In the genomic region with DNA sequence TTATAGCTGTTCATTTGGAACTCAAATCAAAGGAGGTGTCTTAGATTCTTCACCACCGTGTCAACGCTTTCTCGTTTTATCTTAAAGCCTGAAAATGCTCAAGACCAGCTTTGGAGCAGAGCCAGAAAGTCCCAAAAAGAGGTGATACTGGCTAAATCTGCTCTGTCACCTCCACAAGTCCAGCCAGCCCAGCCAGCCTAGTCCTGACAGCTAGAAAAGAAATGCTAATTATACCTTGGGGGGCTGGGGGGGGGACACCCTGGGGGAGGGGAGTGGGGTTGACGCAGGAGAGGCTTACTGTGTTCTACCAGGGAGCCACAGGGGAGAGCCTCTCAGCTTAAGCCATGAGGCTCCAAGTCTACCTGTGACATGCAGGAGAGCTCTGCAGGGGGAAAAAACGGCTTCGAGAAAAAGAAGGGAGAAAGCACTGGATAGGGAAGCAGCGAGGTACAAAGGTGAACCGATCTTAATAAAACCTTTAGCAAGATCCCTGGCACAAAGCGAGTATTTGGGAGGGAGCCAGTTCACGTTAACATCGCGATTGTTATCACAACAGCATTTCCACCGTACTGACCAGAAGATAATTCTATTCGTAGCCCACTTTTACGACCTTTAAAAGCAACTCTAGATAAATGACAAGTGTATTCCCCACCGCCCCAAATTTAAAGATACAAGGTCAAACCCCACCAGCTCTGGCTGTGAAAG, we compare ENCODE assay signal across 8 mouse cellular contexts. TPM values are rescaled to one million over a fixed set of nuclear protein-coding genes. Genes with fewer than 3 reads are reported as not detected.
DNase-seq lines count a peak whose midpoint lies in the region; ATAC-seq and TF ChIP-seq lines count a peak whose summit lies in the region.

No protein-coding gene starts in this region.

- peaks cover 5% of the 10 kb centered on the region; the same call in 1 of the 2 replicates for H3K36me3 ChIP-seq in heart, embryonic 11.5 days (ENCODE audit: control insufficient read depth, insufficient read depth, low read length)
- peaks cover 5 to 10% of the 10 kb centered on the region in 2 experiments; a peak in 3 of 4 replicates for H3K36me3 ChIP-seq in MEL (ENCODE audit: control insufficient read depth in 1 of 2, insufficient read depth in 2 of 2, low read length in 2 of 2)
- H3K36me3 ChIP-seq in intestine, postnatal 0 days (ENCODE audit: control insufficient read depth, insufficient read depth): peaks cover 10% of the 10 kb centered on the region; the same call in 1 of the 2 replicates
- peaks cover 16% of the 10 kb centered on the region for H3K36me3 ChIP-seq in liver, postnatal 0 days (replicated peaks; ENCODE audit: insufficient read depth, low read length)

- intact Hi-C loops in heart, postnatal 14 days (cut with DNase I): loop anchor here (5.0 kb wide), 1 partner anchor 129 kb away; the partner anchor contains the start of gene Rab5if

- no peak for TF ChIP-seq CTCF in MEL (IDR thresholded peaks at IDR 0.05 in 2 of 3, conservative IDR thresholded peaks at IDR 0.05 in 1 of 3; ENCODE audit: control insufficient read depth in 1 of 3, insufficient read depth in 1 of 3, low read depth in 2 of 3, low read length in 3 of 3, poor library complexity in 1 of 3, severe bottlenecking in 1 of 3)
- no peak for TF ChIP-seq CTCF in embryonic fibroblast, embryonic 13.5 days (IDR thresholded peaks at IDR 0.05; ENCODE audit: borderline replicate concordance, insufficient read depth, low read length)
- no peak for TF ChIP-seq CTCF in intestine, postnatal 0 days (IDR thresholded peaks at IDR 0.05; ENCODE audit: low read depth)
- no peak for TF ChIP-seq CTCF in liver, postnatal 0 days (IDR thresholded peaks at IDR 0.05; ENCODE audit: low read depth)

- no peaks in the 10 kb centered on the region for H3K9me3 ChIP-seq in heart, embryonic 11.5 days (replicated peaks; ENCODE audit: control insufficient read depth, low read length)
- no peaks in the 10 kb centered on the region for H3K9me3 ChIP-seq in MEL (replicated peaks; ENCODE audit: insufficient read depth, low read length)
- no peaks in the 10 kb centered on the region for H3K9me3 ChIP-seq in intestine, postnatal 0 days (ENCODE audit: control insufficient read depth)
- H3K9me3 ChIP-seq in liver, postnatal 0 days (ENCODE audit: low read length): no peaks in the 10 kb centered on the region

- no peak for TF ChIP-seq EP300 in MEL (IDR thresholded peaks at IDR 0.05; ENCODE audit: low read depth in 1 of 2, low read length in 2 of 2)
- TF ChIP-seq EP300 in liver, postnatal 0 days (IDR thresholded peaks at IDR 0.05; ENCODE audit: low read depth): no peak

- H3K4me2 ChIP-seq in heart, embryonic 11.5 days: peak overlapping the region; percentile 91
- peak overlapping the region; percentile 81 for H3K4me2 ChIP-seq in intestine, postnatal 0 days (replicated peaks; ENCODE audit: low read depth)
- peak overlapping the region; percentile 92 for H3K4me2 ChIP-seq in liver, postnatal 0 days (ENCODE audit: low read depth, low read length)

- peak overlapping the region; percentile 85 for H3K9ac ChIP-seq in heart, embryonic 11.5 days (ENCODE audit: low read depth, low read length)
- peak overlapping the region; percentile 86 for H3K9ac ChIP-seq in MEL (ENCODE audit: control insufficient read depth, low read depth, low read length, poor library complexity, severe bottlenecking)
- H3K9ac ChIP-seq in intestine, postnatal 0 days (ENCODE audit: low read depth, low read length): peak overlapping the region; percentile 84
- peak overlapping the region; percentile 88 for H3K9ac ChIP-seq in liver, postnatal 0 days (replicated peaks)

- no peaks in the 10 kb centered on the region for H3K27me3 ChIP-seq in heart, embryonic 11.5 days (ENCODE audit: control insufficient read depth, insufficient read depth, low read length)
- H3K27me3 ChIP-seq in MEL (ENCODE audit: control insufficient read depth in 1 of 2, insufficient read depth in 2 of 2, low read length in 2 of 2): no peaks in the 10 kb centered on the region
- H3K27me3 ChIP-seq in intestine, postnatal 0 days (replicated peaks; ENCODE audit: control insufficient read depth, insufficient read depth, low read length): no peaks in the 10 kb centered on the region
- no peaks in the 10 kb centered on the region for H3K27me3 ChIP-seq in liver, postnatal 0 days (ENCODE audit: insufficient read depth, low read length)

- peaks cover 11% of the 10 kb centered on the region for H3K4me1 ChIP-seq in heart, embryonic 11.5 days (ENCODE audit: control insufficient read depth, insufficient read depth, low read length)
- H3K4me1 ChIP-seq in MEL (ENCODE audit: control insufficient read depth in 1 of 2, insufficient read depth in 2 of 2, low read length in 2 of 2): no peaks in the 10 kb centered on the region; a peak in 1 of 4 replicates
- H3K4me1 ChIP-seq in embryonic fibroblast, embryonic 13.5 days (ENCODE audit: control insufficient read depth, insufficient read depth, low read length): no peaks in the 10 kb centered on the region
- no peaks in the 10 kb centered on the region for H3K4me1 ChIP-seq in intestine, postnatal 0 days (replicated peaks; ENCODE audit: control insufficient read depth, insufficient read depth, low read length)
- H3K4me1 ChIP-seq in liver, postnatal 0 days (ENCODE audit: insufficient read depth): peaks cover 3% of the 10 kb centered on the region

- TF ChIP-seq RAD21 in MEL (IDR thresholded peaks at IDR 0.05; ENCODE audit: low read depth, low read length): no peak

- no peak for ATAC-seq in heart, embryonic 11.5 days (replicated peaks; ENCODE audit: insufficient number of reproducible peaks, low FRiP score, low TSS enrichment)
- no peak for ATAC-seq in intestine, postnatal 0 days
- no peak for ATAC-seq in liver, postnatal 0 days

- DNase-seq in heart, postnatal 14 days: no peak
- peak; percentile 64 for DNase-seq in MEL (ENCODE audit: low read depth, low spot score)
- peak; percentile 24 for DNase-seq in liver, postnatal 0 days
- DNase-seq in thymus, postnatal 14 days: peak; percentile 42
- DNase-seq in adrenal gland, postnatal 25 days: no peak

- H3K27ac ChIP-seq in heart, embryonic 11.5 days (ENCODE audit: low read depth, low read length): peak overlapping the region; percentile 18; the same call in 1 of the 2 replicates
- H3K27ac ChIP-seq in MEL (ENCODE audit: control insufficient read depth, low read depth, low read length): no peak overlapping the region
- no peak overlapping the region for H3K27ac ChIP-seq in embryonic fibroblast, embryonic 13.5 days (ENCODE audit: insufficient read depth, low read length)
- no peak overlapping the region for H3K27ac ChIP-seq in intestine, postnatal 0 days (ENCODE audit: low read depth, low read length)
- H3K27ac ChIP-seq in liver, postnatal 0 days (ENCODE audit: low read depth): peak overlapping the region; percentile 70

- peaks cover 11% of the 10 kb centered on the region for H3K79me2 ChIP-seq in MEL (ENCODE audit: control insufficient read depth, insufficient read depth, low read length, poor library complexity)

- peak overlapping the region; percentile 85 for H3K4me3 ChIP-seq in heart, embryonic 11.5 days (ENCODE audit: low read depth, low read length)
- peak overlapping the region; percentile 80 to 82 for H3K4me3 ChIP-seq in MEL (ENCODE audit: control insufficient read depth in 1 of 2, insufficient read depth in 1 of 2, low read depth in 2 of 2, low read length in 2 of 2)
- peak overlapping the region; percentile 73 for H3K4me3 ChIP-seq in embryonic fibroblast, embryonic 13.5 days (ENCODE audit: insufficient read depth, low read length)
- H3K4me3 ChIP-seq in intestine, postnatal 0 days (ENCODE audit: low read depth, low read length): peak overlapping the region; percentile 94
- H3K4me3 ChIP-seq in liver, postnatal 0 days (ENCODE audit: low read depth, low read length): peak overlapping the region; percentile 82

- no peak for TF ChIP-seq POLR2A in MEL (IDR thresholded peaks at IDR 0.05; ENCODE audit: control insufficient read depth in 1 of 2, insufficient read depth in 1 of 2, low read depth in 1 of 2, low read length in 2 of 2, poor library complexity in 1 of 2)
- TF ChIP-seq POLR2A in embryonic fibroblast, embryonic 13.5 days (IDR thresholded peaks at IDR 0.05; ENCODE audit: low read depth, low read length): no peak

- 2% methylated on average over 16 of the region's 16 CpGs for WGBS in heart, embryonic 11.5 days (ENCODE audit: insufficient replicate concordance)
- WGBS in intestine, postnatal 0 days: 7% methylated on average over 16 of the region's 16 CpGs
- 10% methylated on average over 16 of the region's 16 CpGs for WGBS in liver, postnatal 0 days (ENCODE audit: insufficient replicate concordance)

TF ChIP-seq in MEL, 35 proteins besides CTCF, POLR2A, EP300 and RAD21 (continues in another document):
- no peak for TF ChIP-seq ZC3H11A (IDR thresholded peaks at IDR 0.05; ENCODE audit: low read depth, low read length)
- peak; percentile 56; the same call in 1 of the 2 replicates for TF ChIP-seq MXI1 (IDR thresholded peaks at IDR 0.05; ENCODE audit: low read depth, low read length)
- no peak for TF ChIP-seq GABPA (IDR thresholded peaks at IDR 0.05; ENCODE audit: low read depth, low read length)
- TF ChIP-seq ZMIZ1 (IDR thresholded peaks at IDR 0.05; ENCODE audit: low read depth, low read length): no peak
- peak; percentile 32; the same call in 1 of the 2 replicates for TF ChIP-seq ZNF384 (IDR thresholded peaks at IDR 0.05; ENCODE audit: low read depth, low read length)

RNA-seq across cellular contexts. Expression of gene Ndrg3, which starts 1.0 kb away (rescaled TPM):
- 34.4 and 38.1 TPM in 2 replicates for polyA plus RNA-seq in heart, embryonic 11.5 days (2014; fragmentation: Nextera tagmentation; extraction: Ambion mirVana)
- total RNA-seq in heart, postnatal 14 days (2021): 10 to 100 TPM; 23.3 to 24.5 TPM
- total RNA-seq in MEL (2012; rRNA removed): 19.0 and 20.1 TPM in 2 replicates
- polyA plus RNA-seq in MEL (2012; ENCODE audit: insufficient read depth in 1 of 2, insufficient read length in 2 of 2, low read depth in 1 of 2, low replicate concordance in 2 of 2, missing spikeins in 1 of 2): 10 to 100 TPM in 1 of 2 experiments, not detected in 1; 39.6 TPM
- polyA plus RNA-seq in embryonic fibroblast, embryonic 13.5 days (2011; ENCODE audit: insufficient read length, low read depth, missing spikeins): 51.3 and 63.6 TPM in 2 replicates
- polyA plus RNA-seq in intestine, postnatal 0 days (2015; fragmentation: Nextera tagmentation; extraction: Ambion mirVana): 25.1 and 25.3 TPM in 2 replicates
- polyA plus RNA-seq in liver, postnatal 0 days (2015; fragmentation: Nextera tagmentation; extraction: Ambion mirVana): 10.0 and 11.3 TPM in 2 replicates
- total RNA-seq in adrenal gland, postnatal 25 days (2021): 49.6 and 55.3 TPM in 2 replicates

RNA-seq across cellular contexts. Expression of gene Dsn1, which starts 16.1 kb away (rescaled TPM):
- polyA plus RNA-seq in heart, embryonic 11.5 days (2014; fragmentation: Nextera tagmentation; extraction: Ambion mirVana): 38.4 and 48.4 TPM in 2 replicates
- 1 to 10 TPM; 3.9 to 4.1 TPM for total RNA-seq in heart, postnatal 14 days (2021)
- 27.1 and 29.3 TPM in 2 replicates for total RNA-seq in MEL (2012; rRNA removed)
- polyA plus RNA-seq in MEL (2012; ENCODE audit: insufficient read depth in 1 of 2, insufficient read length in 2 of 2, low read depth in 1 of 2, low replicate concordance in 2 of 2, missing spikeins in 1 of 2): 10 to 100 TPM in 1 of 2 experiments, not detected in 1; 33.2 TPM
- 16.9 and 26.0 TPM in 2 replicates for polyA plus RNA-seq in embryonic fibroblast, embryonic 13.5 days (2011; ENCODE audit: insufficient read length, low read depth, missing spikeins)
- 7.7 and 7.9 TPM in 2 replicates for polyA plus RNA-seq in intestine, postnatal 0 days (2015; fragmentation: Nextera tagmentation; extraction: Ambion mirVana)
- polyA plus RNA-seq in liver, postnatal 0 days (2015; fragmentation: Nextera tagmentation; extraction: Ambion mirVana): 12.4 and 14.0 TPM in 2 replicates
- 5.9 and 7.8 TPM in 2 replicates for total RNA-seq in adrenal gland, postnatal 25 days (2021)

Comparison
In these comparisons a context has a peak if more than half of its experiments do, and no peak if none do; other contexts are left out.
1. H3K27ac ChIP-seq: peak in heart, embryonic 11.5 days (single experiment) and liver, postnatal 0 days (single experiment); none in MEL (single experiment), embryonic fibroblast, embryonic 13.5 days (single experiment) and intestine, postnatal 0 days (single experiment).
2. DNase-seq: peak in MEL (single experiment), liver, postnatal 0 days (single experiment) and thymus, postnatal 14 days (single experiment); none in heart, postnatal 14 days (0 of 2) and adrenal gland, postnatal 25 days (single experiment).
3. Peak in every context shown above with its lines, with median percentiles within 50 percentile points of each other: H3K4me2 ChIP-seq, H3K4me3 ChIP-seq and H3K9ac ChIP-seq.